Mouse (Mus musculus): ENCODE measurements around the gene Rps8. TPM values are rescaled to one million over a fixed set of nuclear protein-coding genes. Genes with fewer than 3 reads are reported as not detected.

Gene Rps8
- total RNA-seq, 1 experiment from 2014 or later = 1,061 TPM

DNA sequence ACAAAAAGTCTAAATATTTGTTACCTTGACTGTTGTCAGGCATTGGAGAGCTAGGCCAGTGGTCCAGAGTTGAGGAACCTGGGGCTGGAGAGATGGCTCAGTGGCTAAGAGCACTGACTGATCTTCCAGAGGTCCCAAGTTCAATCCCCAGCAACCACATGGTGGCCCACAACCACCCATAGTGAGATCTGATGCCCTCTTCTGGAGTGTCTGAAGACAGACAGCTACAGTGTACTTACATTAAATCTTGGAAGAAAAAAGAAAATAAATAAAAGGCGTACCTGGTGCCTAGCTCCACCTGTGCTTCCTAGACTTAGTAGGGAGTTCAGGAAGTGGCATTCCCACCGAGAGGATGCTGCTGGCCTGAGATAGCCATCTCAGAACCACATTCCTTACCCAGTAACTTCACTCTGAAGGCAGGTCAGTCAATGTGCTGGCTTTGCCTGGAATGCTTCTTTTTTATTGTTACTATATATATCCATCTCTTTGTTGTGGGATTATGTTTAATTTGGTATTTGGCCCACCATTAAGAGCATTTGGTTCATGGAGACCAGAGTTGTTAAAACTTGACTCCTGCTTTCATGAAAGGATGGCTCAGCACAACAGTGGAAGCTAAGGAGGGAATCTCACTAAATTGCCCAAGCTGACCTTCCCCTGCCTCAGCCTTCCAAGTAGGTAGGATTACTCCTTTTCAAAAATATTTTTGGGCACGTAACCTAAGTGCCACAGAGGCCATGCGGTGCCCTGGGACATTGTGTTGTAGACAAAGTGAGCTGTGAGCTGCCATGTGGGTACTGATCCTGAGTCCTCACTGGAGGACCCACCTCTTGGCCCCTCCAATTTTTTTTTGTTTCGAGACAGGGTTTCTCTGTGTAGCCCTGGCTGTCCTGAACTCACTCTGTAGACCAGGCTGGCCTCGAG, 6.5 kb downstream of the Rps8 start:
- ATAC-seq (ENCODE audit: extremely low read depth, insufficient number of reproducible peaks, low FRiP score, poor library complexity, severe bottlenecking) = no peak

DNA sequence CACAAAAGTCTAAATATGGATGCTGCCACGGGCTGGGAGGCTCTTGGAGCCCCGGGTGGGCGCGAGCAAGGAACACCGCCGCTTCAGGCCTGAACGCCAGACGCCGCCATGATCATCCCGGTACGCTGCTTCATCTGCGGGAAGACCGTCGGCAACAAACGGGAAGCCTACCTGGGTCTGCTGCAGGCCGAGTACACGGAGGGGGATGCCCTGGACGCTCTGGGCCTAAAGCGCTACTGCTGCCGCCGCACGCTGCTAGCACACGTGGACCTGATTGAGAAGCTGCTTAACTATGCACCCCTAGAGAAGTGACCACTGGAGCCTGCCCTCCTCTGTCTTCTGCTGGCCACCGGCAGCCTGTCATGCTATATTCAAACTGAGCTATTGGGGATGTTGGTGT, 7.2 kb downstream of the Rps8 start:
- no peak for ATAC-seq (ENCODE audit: extremely low read depth, insufficient number of reproducible peaks, low FRiP score, poor library complexity, severe bottlenecking)

DNA sequence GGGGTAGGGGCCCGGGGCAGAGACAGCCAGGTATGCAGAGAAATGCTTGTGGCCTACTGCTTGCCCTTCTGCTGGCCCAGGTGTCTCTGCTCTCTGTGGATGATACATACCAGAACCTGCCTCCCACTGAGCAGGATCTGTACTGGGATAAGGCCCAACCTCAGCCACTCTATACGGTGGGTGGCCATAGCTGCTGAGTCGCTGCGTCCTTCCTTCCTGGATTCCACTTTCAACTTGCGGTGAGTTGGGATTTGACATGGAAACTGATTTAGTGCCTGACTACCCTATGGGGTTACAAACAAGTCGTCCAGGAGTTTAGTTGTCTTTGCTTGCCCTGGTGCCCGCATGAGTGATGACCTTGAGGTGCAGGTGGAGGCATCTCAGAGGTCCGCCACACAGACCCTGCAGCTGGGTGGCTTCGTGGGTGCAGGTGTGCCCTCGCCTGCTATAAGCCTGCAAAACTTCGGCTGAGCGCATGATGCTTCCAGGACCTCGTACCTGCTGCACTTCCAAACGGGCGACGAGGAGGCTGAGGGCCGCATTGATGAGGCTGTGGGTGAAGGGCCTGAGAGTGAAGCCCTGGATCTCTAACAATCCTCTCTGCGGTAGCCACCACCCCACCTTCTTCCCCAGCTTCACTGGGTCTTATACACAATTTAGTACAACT, 7.9 kb downstream of the Rps8 start:
- ATAC-seq (ENCODE audit: extremely low read depth, insufficient number of reproducible peaks, low FRiP score, poor library complexity, severe bottlenecking) = no peak

DNA sequence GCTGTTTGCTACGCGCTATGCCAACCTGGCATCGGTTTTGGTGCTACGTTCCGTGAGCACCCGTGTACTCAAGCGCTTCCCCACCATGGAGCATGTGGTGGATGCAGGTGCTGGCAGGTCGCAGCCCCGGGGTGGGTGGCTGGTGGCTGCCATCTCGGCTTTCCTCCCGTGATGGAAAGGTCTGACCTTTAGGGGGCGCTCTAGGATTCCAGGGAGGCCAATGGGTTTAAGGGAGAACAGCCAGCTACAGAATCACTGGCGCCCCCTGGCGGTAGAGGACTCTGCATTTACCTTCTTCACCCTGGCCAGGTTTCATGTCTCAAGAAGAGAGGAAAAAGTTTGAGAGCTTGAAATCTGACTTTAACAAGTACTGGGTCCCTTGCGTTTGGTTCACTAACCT, 9.9 kb downstream of the Rps8 start:
- peak; percentile 78 for ATAC-seq (ENCODE audit: extremely low read depth, insufficient number of reproducible peaks, low FRiP score, poor library complexity, severe bottlenecking)

DNA sequence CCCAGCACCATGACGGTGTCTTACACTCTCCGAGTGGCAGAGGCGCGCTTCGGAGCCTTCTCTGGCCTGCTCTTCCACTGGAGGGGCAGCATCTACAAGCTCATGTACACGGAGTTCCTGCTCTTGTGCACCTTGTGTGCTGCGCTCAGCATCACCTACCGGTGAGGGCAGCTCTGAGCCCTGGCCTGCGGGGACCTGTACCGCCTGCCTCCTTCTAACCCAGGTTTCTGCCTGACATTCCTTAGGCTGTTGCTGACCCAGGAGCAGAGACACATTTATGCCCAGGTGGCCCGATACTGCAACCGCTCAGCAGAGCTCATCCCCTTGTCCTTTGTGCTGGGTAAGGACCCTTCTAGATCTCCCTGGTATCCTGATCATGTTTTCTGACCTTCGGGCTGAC, 10.8 kb downstream of the Rps8 start:
- ATAC-seq (ENCODE audit: extremely low read depth, insufficient number of reproducible peaks, low FRiP score, poor library complexity, severe bottlenecking) = no peak

DNA sequence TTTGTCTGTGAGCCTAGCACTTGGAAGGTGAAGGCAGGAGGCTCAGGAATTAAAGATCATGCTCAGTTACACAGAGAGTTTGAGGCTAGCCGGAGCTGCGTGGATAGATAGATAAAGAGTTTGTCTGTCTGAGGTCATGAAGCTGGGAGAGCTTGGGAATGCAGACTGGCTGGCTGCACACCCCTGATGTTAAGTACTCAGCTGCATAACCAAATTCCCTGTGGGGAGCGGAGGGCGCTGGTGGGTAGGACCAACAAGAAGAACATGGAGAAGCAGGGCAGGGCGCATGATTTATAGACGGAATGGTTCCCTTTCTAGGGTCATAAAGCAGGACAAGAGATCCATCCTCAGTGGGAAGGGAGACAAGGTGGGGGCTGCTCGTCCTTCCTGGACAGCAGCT, 13.0 kb downstream of the Rps8 start:
- no peak for ATAC-seq (ENCODE audit: extremely low read depth, insufficient number of reproducible peaks, low FRiP score, poor library complexity, severe bottlenecking)

DNA sequence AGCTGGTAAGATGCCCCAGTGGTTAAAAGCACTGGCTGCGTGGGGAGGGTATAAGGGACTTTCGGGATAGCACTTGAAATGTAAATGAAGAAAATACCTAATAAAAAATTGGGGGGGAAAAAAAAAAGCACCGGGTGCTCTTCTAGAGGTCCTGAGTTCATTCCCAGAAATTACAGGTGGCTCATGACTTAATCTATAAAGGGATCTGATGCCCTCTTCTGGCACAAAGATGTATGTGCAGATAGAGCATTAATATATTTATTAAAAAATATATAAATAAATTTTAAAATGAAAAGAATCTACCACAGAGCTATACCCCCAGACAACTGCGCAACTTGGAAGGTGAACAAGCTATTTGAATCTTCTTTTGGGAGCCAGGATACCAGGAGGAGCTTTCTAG, 15.4 kb downstream of the Rps8 start:
- no peak for ATAC-seq (ENCODE audit: extremely low read depth, insufficient number of reproducible peaks, low FRiP score, poor library complexity, severe bottlenecking)

DNA sequence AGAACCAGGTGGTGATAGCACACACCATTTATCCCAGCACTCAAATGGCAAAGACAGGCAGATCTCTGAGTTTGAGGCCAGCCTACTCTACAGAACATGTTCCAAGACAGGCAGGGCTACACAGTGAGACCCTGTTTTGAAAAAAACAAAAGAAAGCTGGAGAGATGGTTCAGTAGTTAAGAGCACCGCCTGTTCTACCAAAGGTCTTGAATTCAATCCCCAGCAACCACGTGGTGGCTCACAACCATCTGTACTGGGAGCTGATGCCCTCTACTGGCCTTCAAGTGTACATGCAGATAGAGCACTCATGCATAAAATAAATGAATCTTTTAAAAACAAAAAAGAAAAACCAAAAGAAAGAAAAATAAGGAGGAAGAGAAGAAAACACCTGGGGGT, 16.8 kb downstream of the Rps8 start:
- ATAC-seq (ENCODE audit: extremely low read depth, insufficient number of reproducible peaks, low FRiP score, poor library complexity, severe bottlenecking) = peak; percentile 59

DNA sequence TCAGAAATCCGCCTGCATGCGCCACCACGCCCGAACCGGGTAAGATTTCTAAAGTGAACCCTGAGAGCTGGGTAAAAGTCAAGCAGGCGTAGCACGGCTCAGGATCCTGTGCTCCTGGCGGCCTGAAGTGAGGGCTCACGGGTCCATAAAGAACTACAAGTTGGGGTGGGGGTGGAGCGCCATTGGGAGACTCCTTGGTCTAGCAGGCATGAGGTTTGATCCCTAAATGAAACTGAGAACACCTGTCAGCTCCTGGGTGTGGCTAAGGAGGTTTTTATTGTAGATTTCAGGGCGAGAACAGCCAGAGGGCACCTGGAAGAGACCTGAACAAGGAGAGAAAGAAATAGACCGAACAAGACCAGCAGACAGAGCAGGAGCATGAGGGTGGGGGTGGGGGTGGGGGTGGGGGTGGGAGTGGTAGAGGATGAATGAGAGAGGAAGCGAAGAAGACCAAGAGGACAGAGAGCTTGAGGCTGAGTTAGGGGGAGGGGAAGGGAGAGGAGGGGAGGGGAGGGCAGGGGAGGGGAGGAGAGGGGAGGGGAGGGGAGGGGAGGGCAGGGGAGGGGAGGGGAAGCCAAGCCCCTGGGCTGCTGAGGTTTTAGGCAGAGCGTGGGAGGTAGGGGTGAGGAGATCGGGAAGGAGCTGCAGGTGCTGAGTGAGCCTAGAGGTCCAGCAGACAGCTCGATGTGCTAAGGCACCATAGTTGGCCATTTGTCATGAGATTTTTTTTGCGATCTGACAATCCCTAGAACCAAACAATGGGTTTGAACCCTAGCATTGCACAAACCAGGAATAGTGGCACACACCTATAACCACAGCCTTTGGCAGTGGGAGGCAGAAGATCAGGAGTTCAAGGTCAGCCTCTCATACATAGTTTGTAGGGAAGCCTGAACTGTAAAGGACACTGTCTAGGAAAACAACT, 17.5 kb downstream of the Rps8 start:
- ATAC-seq (ENCODE audit: extremely low read depth, insufficient number of reproducible peaks, low FRiP score, poor library complexity, severe bottlenecking) = no peak

DNA sequence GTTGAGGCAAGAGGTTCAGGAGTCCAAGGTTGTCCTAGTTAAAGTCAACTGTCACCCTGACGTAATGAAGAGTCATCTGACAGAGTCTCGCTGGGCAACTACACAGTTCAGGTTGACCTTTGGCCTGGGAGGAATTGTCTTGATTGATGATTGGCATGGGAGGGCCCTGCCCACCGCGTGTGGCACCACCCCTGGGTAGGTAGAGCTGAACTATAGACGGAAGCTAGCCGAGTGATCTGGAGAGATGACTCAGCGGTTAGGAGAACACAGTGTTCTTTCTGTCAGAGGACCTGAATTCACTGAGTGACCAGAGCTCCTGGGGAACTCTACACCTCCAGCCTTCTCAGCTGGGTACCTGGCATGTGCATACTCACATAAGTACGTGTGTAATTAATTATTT, 20.0 kb downstream of the Rps8 start:
- ATAC-seq (ENCODE audit: extremely low read depth, insufficient number of reproducible peaks, low FRiP score, poor library complexity, severe bottlenecking) = peak; percentile 57

DNA sequence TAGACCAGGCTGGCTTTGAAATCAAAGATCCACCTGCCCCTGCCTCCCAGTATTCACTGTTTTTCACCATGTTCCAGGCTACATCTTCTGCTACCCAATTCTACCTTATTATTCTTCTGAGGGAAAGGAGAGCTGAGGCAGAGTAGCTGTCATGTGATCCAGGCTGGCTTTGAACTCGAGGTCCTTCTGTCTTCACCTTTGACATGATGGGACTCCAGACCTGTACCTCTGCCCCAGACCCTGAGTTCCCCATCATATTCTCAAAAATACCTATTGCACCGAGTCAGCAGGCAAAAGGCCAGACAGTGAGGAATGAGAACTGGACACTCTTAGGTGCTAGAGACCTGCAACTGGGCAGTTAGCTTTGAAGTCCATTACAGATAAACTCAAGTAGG, 21.4 kb downstream of the Rps8 start:
- no peak for ATAC-seq (ENCODE audit: extremely low read depth, insufficient number of reproducible peaks, low FRiP score, poor library complexity, severe bottlenecking)

DNA sequence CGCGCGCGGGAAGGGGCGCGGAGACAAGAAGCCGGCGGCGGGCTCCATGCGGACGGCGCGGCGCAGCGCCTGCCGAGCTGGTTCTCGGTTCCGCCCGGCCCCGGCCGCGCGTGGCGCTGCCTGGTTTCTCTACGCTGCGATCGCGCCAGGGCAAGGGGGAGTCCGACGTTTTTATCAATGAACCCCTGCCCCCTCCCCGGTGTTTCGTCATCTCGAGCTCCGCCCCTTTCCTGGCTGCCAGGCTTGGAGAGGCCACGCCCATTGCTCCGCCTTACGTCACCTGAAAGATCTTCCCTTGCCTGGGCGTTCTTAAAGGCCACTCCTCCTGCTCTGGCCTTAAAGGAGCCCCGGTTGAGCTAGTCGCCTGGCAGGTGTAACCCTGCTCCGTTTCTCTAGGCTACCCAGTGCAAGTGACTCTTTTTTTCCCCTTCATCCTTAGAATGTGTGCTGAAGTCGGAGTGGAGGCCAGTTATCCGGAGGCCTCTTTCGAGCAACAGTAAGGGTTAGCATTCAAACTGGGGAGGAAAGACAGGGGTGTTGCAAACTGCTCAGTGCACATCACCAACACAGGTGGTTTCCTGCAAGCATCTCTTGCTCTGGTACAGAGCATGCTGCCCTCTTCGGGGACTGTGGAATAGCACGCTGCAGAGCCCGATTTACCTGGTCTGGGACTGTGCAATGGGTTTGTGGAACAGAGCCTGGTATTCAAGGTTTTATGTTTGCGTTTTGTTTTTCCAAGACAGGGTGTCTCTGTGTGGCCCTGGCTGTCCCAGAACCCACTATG, 22.0 kb downstream of the Rps8 start, which contains the start of gene Plk3:
Plk3 (minus strand) TSS at position 147 of the 784 bp plus-strand sequence.
- peak; percentile 89 for ATAC-seq (ENCODE audit: extremely low read depth, insufficient number of reproducible peaks, low FRiP score, poor library complexity, severe bottlenecking)

DNA sequence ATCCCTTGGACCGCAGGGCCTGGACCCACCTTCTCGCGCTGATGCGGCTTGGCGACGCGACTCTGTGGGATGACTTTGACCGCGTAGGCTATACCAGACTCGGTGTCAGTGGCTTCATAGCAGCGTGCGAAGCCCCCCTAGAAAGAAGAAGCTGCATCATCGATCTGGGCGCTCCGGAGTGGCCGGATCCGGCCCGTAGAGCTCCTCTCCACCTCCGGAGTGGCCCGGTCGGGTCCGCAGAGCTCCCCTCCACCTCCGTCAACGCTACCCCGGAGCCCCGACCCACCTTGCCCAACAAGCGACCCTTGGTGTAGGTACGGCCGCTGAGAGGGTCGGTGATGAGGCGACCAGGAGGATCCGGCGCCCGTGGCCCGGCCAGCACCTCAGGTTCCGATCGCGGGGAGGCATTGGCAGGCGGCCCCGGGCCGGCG, 22.7 kb downstream of the Rps8 start:
- no peak for ATAC-seq (ENCODE audit: extremely low read depth, insufficient number of reproducible peaks, low FRiP score, poor library complexity, severe bottlenecking)

DNA sequence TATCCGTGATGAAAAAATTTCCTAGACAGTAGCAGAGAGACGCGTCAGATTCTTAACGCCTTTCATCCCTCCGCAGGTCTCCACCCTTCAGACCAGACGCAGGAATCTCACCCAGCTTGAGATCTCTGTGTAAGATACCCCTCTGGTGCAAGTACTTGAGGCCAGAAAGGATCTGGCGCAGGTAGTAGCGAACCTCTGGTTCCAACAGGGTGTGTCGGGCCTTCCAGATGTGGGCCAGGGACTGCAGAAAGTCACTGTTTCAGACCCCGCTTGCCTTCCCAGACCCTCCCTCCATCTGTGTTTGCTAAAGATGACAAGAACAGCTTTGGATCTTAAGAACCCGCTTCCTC, 23.3 kb downstream of the Rps8 start:
- ATAC-seq (ENCODE audit: extremely low read depth, insufficient number of reproducible peaks, low FRiP score, poor library complexity, severe bottlenecking) = no peak

DNA sequence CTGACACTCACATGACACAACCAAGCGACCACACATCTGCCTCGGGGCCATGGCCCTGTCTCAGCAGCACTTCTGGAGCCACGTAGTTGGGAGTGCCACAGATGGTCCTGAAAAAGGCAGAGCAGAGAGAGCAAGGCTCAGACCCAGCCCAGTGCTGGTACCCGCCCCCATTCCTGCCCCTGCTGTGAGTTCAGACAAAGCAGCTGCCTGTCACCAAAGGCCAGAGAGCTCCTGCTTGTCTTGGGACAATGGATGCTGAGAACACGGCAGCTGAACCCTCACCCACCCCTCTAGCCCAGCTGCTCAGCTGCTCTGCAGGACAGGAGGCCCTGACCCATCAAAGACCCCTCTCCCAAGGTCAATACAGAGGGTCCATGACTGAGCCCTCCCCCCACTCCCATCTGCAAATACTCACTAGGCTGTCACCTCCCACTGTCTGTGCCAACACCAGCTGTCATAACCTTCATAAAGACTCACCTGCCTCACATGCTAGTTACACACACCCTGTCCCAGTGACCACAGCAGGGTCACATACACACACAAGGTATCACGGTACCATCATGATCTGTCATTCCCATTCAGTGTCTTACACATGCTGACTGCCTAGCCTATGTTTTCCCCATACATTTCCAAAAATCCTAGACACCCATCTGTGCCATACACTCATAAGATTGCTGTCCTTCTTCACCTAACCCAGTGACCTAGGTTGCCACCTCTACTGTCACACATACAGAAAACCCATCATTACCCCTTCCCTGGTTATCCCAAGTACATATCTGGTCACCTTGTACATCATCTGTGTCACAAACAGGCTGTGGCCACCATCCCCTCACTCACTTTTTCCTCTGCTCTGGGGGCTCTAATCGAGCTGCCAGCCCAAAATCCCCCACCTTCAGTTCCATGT, 23.9 kb downstream of the Rps8 start:
- no peak for ATAC-seq (ENCODE audit: extremely low read depth, insufficient number of reproducible peaks, low FRiP score, poor library complexity, severe bottlenecking)

DNA sequence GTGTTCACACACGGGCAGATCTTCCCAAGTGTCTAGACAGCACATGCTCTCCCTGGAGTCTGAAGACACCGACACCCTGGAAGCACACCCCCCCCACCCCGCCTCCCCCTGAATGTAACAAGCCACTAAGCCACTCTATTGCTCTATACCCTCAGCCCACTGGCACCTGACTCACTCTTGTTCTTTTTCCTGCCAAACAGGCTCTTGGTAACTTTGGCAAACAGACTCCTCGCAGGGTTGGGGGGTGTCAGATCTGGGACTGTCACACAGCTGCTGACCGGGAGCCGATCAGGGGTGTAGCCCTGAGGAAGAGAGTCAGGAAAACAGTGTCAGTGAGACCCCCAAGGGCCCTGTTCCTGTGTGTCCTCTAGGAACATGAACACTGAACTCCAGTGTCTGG, 24.8 kb downstream of the Rps8 start:
- no peak for ATAC-seq (ENCODE audit: extremely low read depth, insufficient number of reproducible peaks, low FRiP score, poor library complexity, severe bottlenecking)

DNA sequence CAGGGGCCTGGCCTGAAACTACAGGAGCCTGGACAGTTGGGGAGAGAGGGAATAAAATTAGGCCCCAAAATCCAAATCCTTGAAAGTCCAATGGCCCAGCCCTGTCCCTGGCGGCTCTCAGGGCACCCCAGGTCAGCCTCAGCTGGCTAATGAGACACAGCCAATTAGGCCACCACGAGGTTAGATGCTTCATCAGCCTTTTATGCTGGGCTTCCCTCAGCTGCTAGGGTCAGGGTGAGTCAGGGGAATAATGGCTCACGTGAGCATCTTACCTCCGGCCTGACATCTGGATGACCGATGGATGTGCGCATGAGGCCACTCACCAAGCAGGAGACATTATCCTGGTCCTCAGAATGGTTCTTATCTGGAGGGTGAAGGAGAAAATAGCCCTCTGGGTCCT, 25.3 kb downstream of the Rps8 start:
- ATAC-seq (ENCODE audit: extremely low read depth, insufficient number of reproducible peaks, low FRiP score, poor library complexity, severe bottlenecking) = no peak

Measured in neutrophil, adult 5-6 weeks (primary cell).